Mouse (Mus musculus) ES-Bruce4 (cell line): Measurements from ENCODE around the gene Acss1. TPM values are rescaled to one million over a fixed set of nuclear protein-coding genes. Genes with fewer than 3 reads are reported as not detected.
A peak's percentile ranks its signal among the peaks of the same experiment; 100 is the strongest.

Experiments
- H3K27ac ChIP-seq: 2 replicates; pipeline ENCODE4 v1.5.1; 2012; ENCODE audit warnings: low read length, inconsistent platforms; ENCODE audit not compliant: insufficient read depth
- H3K27me3 ChIP-seq: 2 replicates; pipeline ENCODE4 v1.6.1; 2012; ENCODE audit warnings: mild to moderate bottlenecking, low read length, inconsistent platforms; ENCODE audit not compliant: control insufficient read depth, poor library complexity, insufficient read depth, severe bottlenecking
- H3K36me3 ChIP-seq: 2 replicates; pipeline ENCODE4 v1.6.1; 2012; ENCODE audit warnings: inconsistent platforms, mild to moderate bottlenecking, low read length, moderate library complexity; ENCODE audit not compliant: control insufficient read depth, poor library complexity, insufficient read depth, severe bottlenecking
- H3K4me1 ChIP-seq: one replicate; pipeline ENCODE4 v1.8.1; 2011; ENCODE audit warnings: low read length; ENCODE audit not compliant: control insufficient read depth, insufficient read depth
- H3K4me3 ChIP-seq: 2 replicates; pipeline ENCODE4 v1.5.1; 2011; ENCODE audit warnings: low read depth, mild to moderate bottlenecking, low read length
- H3K9ac ChIP-seq: 2 replicates; pipeline ENCODE4 v1.6.1; 2012; ENCODE audit warnings: low read depth, mild to moderate bottlenecking, inconsistent platforms; ENCODE audit not compliant: poor library complexity, severe bottlenecking
- H3K9me3 ChIP-seq: replicated peaks from 2 replicates; pipeline ENCODE4 v1.6.1; 2012; ENCODE audit warnings: mild to moderate bottlenecking, low read length, inconsistent platforms; ENCODE audit not compliant: control insufficient read depth, poor library complexity, insufficient read depth, severe bottlenecking
- CTCF ChIP-seq: IDR thresholded peaks from one replicate; pipeline ENCODE4 v1.8.1; 2011; ENCODE audit warnings: low read depth, low read length
- EP300 ChIP-seq: IDR thresholded peaks from 2 replicates; pipeline ENCODE4 v1.6.1; 2011; ENCODE audit warnings: low read depth, low read length; ENCODE audit not compliant: insufficient read depth
- POLR2A ChIP-seq: IDR thresholded peaks from one replicate; pipeline ENCODE4 v1.8.1; 2011; ENCODE audit warnings: low read length; ENCODE audit not compliant: insufficient read depth
- polyA plus RNA-seq: library from polyadenylated mRNA; stranded (reverse); fragments of >200 nt; gene quantifications from 2 replicates; pipeline ENCODE4 v1.2.4, GENCODE M21; 2011; ENCODE audit warnings: low read depth; ENCODE audit not compliant: missing spikeins, insufficient read depth, insufficient read length

Gene Acss1
- polyA plus RNA-seq, 1 experiment, result 9.8 TPM

- no peaks in the 10 kb centered on the region for H3K27me3 ChIP-seq
- TF ChIP-seq POLR2A (no peak), CTCF (no peak), EP300 (no peak)
- H3K4me1 ChIP-seq, result peaks cover 11% of the 10 kb centered on the region
- H3K9ac ChIP-seq, result no peak overlapping the region
- no peak overlapping the region for H3K4me3 ChIP-seq
- no peak overlapping the region for H3K27ac ChIP-seq
- no peaks in the 10 kb centered on the region for H3K9me3 ChIP-seq
- no peaks in the 10 kb centered on the region for H3K36me3 ChIP-seq
These were observed 20.5 kb downstream of the Acss1 start for GRCm38 (mm10) chr2:150647681-150648299.

- no peak overlapping the region for H3K9ac ChIP-seq
- no peak overlapping the region for H3K27ac ChIP-seq
- no peak overlapping the region for H3K4me3 ChIP-seq
- no peak for TF ChIP-seq EP300
- TF ChIP-seq POLR2A, result no peak
- TF ChIP-seq CTCF, result no peak
- no peaks in the 10 kb centered on the region for H3K9me3 ChIP-seq
- H3K4me1 ChIP-seq, result peaks cover 11% of the 10 kb centered on the region
- H3K27me3 ChIP-seq, result no peaks in the 10 kb centered on the region
- no peaks in the 10 kb centered on the region for H3K36me3 ChIP-seq
These were observed 21.7 kb downstream of the Acss1 start for GRCm38 (mm10) chr2:150646411-150647121.

DNA sequence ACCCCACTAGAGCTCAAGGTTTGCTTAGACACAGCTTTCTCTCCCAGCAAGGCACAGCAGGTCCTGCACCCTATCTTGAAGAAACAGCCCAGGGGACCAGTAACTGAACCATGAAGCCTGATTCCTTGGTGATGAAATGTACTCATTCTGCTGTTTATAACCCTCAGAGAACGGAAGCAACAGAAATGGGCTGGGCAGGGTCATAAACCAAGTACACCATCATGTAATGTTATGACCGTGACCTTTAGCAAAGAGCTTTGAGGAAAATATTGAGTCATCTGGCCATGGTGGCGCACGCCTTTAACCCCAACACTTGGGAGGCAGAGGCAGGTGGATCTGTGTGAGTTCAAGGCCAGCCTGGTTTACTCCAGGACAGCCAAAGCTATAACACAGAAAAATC lies 23.1 kb downstream of the Acss1 start:
- Histone ChIP-seq H3K4me1 (peaks cover 5% of the 10 kb centered on the region), H3K27me3 (no peaks in the 10 kb centered on the region), H3K9ac (no peak overlapping the region), H3K27ac (no peak overlapping the region), H3K4me3 (no peak overlapping the region), H3K9me3 (no peaks in the 10 kb centered on the region), H3K36me3 (no peaks in the 10 kb centered on the region)
- TF ChIP-seq CTCF, result no peak
- TF ChIP-seq POLR2A, result no peak
- TF ChIP-seq EP300, result no peak

GRCm38 (mm10) chr2:150643726-150644415 lies 24.4 kb downstream of the Acss1 start:
- H3K36me3 ChIP-seq, result no peaks in the 10 kb centered on the region
- peaks cover 2% of the 10 kb centered on the region for H3K4me1 ChIP-seq
- H3K9ac ChIP-seq, result no peak overlapping the region
- H3K4me3 ChIP-seq, result no peak overlapping the region
- H3K27ac ChIP-seq, result no peak overlapping the region
- H3K9me3 ChIP-seq, result no peaks in the 10 kb centered on the region
- H3K27me3 ChIP-seq, result no peaks in the 10 kb centered on the region
- TF ChIP-seq CTCF, result no peak
- TF ChIP-seq EP300, result no peak
- TF ChIP-seq POLR2A, result no peak

GRCm38 (mm10) chr2:150643166-150643565 lies 25.1 kb downstream of the Acss1 start:
- no peak for TF ChIP-seq CTCF
- no peak for TF ChIP-seq POLR2A
- no peak for TF ChIP-seq EP300
- H3K27me3 ChIP-seq, result no peaks in the 10 kb centered on the region
- H3K4me1 ChIP-seq, result peaks cover 3% of the 10 kb centered on the region
- H3K36me3 ChIP-seq, result no peaks in the 10 kb centered on the region
- no peaks in the 10 kb centered on the region for H3K9me3 ChIP-seq
- H3K9ac ChIP-seq, result no peak overlapping the region
- no peak overlapping the region for H3K4me3 ChIP-seq
- no peak overlapping the region for H3K27ac ChIP-seq

DNA sequence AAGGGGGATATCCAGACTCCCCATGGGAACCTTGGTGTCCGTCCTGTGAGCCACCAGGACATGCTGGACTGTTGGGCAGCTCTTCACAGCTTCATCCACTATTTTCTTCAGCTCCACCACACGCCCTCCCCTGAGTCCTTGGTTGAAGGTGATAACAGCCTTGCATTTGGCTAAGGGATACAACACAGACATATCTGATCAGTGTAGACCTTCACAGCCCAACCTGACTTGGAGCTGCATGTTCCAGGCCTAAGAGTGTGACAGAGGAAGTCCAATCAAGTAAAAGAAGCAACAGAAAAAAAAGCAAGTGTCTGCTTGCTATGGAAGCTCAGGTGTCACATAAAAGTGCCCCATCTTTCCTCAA lies 29.9 kb downstream of the Acss1 start:
- H3K9me3 ChIP-seq, result peaks cover 6% of the 10 kb centered on the region
- H3K4me3 ChIP-seq, result no peak overlapping the region
- peaks cover 8% of the 10 kb centered on the region for H3K4me1 ChIP-seq
- no peaks in the 10 kb centered on the region for H3K27me3 ChIP-seq
- no peak overlapping the region for H3K9ac ChIP-seq
- no peaks in the 10 kb centered on the region for H3K36me3 ChIP-seq
- TF ChIP-seq CTCF, result no peak
- no peak for TF ChIP-seq POLR2A
- no peak for TF ChIP-seq EP300
- H3K27ac ChIP-seq, result peak overlapping the region; percentile 27
